ENCODE assay signal across 26 mouse cellular contexts in genomic region chr3:4763076-4763475, GRCm38 (mm10).
DNase-seq lines count a peak whose midpoint lies in the region; ATAC-seq lines count a peak whose summit lies in the region.
"Had no signal": no experiment of that assay in that cellular context is flagged by ENCODE, and none has a peak within 500 bp of the region (broad histone marks: within the 10 kb centered on the region; RNA-seq: fewer than 3 reads in every experiment).

No protein-coding gene starts in this region.

- ATAC-seq in kidney, embryonic 14.5 days (ENCODE audit: low FRiP score, low TSS enrichment) = no peak
- ATAC-seq: activated CD4-positive, CD25-positive, alpha-beta regulatory T cell, adult 4 months; forebrain, embryonic 14.5 days; forebrain, postnatal 0 days; hindbrain, embryonic 16.5 days; intestine, embryonic 15.5 days had no signal

- DNase-seq in adrenal gland, adult (ENCODE audit: inconsistent age in 2 of 2, low spot score in 1 of 2) = peak; percentile 8 to 66
- no peak for DNase-seq in adrenal gland, postnatal 4 days (ENCODE audit: low spot score in 2 of 2)
- DNase-seq in 3T3-L1 (ENCODE audit: low read depth, low spot score) = peak; percentile 72
- DNase-seq in adrenal gland, adult 8-10 months = peak; percentile 25
- DNase-seq in adrenal gland, postnatal 36 days = peak; percentile 4 to 8
- DNase-seq in layer of hippocampus, postnatal 10 days (ENCODE audit: low spot score in 2 of 2) = no peak
- DNase-seq: B cell, adult 2 months; cerebellum, adult 11 months; cerebellum, adult 2 months; cerebellum, adult 9-11 months; cerebellum, postnatal 25 days; forebrain, postnatal 0 days; gastrocnemius, adult 2 months; gastrocnemius, postnatal 14 days; heart, adult 11 months had no signal

- no peak overlapping the region for H3K4me2 ChIP-seq in kidney, embryonic 14.5 days (replicated peaks; ENCODE audit: low read depth, low read length)
- H3K4me2 ChIP-seq: embryonic facial prominence, embryonic 12.5 days; embryonic facial prominence, embryonic 15.5 days; heart, embryonic 11.5 days; hindbrain, embryonic 13.5 days; intestine, embryonic 15.5 days had no signal

- no peak overlapping the region for H3K27ac ChIP-seq in kidney, embryonic 14.5 days (ENCODE audit: low read depth, low read length)
- H3K27ac ChIP-seq: embryonic facial prominence, embryonic 12.5 days; embryonic facial prominence, embryonic 15.5 days; gastrocnemius, adult 2 months; hindbrain, embryonic 13.5 days; intestine, embryonic 15.5 days had no signal

- no peaks in the 10 kb centered on the region for H3K36me3 ChIP-seq in kidney, embryonic 14.5 days (ENCODE audit: control insufficient read depth, insufficient read depth, low read length)
- H3K36me3 ChIP-seq: embryonic facial prominence, embryonic 12.5 days; embryonic facial prominence, embryonic 15.5 days; G1E; hindbrain, embryonic 13.5 days; intestine, embryonic 15.5 days had no signal

- no peak overlapping the region for H3K9ac ChIP-seq in kidney, embryonic 14.5 days (ENCODE audit: low read depth, low read length)
- H3K9ac ChIP-seq: embryonic facial prominence, embryonic 12.5 days; embryonic facial prominence, embryonic 15.5 days; forebrain, postnatal 0 days; hindbrain, embryonic 13.5 days; intestine, embryonic 15.5 days had no signal

- WGBS in kidney, embryonic 14.5 days = 87% methylated on average over 2 of the region's 2 CpGs

- H3K4me1 ChIP-seq in kidney, embryonic 14.5 days (ENCODE audit: control insufficient read depth, insufficient read depth, low read length) = no peaks in the 10 kb centered on the region
- H3K4me1 ChIP-seq: embryonic facial prominence, embryonic 12.5 days; embryonic facial prominence, embryonic 15.5 days; hindbrain, embryonic 13.5 days; intestine, embryonic 15.5 days had no signal

- H3K9me3 ChIP-seq in kidney, embryonic 14.5 days (ENCODE audit: control insufficient read depth, low read length) = no peaks in the 10 kb centered on the region
- H3K9me3 ChIP-seq: embryonic facial prominence, embryonic 12.5 days; embryonic facial prominence, embryonic 15.5 days; G1E; hindbrain, embryonic 13.5 days; intestine, embryonic 15.5 days had no signal

- no peak overlapping the region for H3K4me3 ChIP-seq in kidney, embryonic 14.5 days (ENCODE audit: low read length)
- H3K4me3 ChIP-seq: embryonic facial prominence, embryonic 12.5 days; embryonic facial prominence, embryonic 15.5 days; gastrocnemius, adult 2 months; hindbrain, embryonic 13.5 days; intestine, embryonic 15.5 days had no signal

- no peaks in the 10 kb centered on the region for H3K27me3 ChIP-seq in kidney, embryonic 14.5 days (ENCODE audit: control insufficient read depth, insufficient read depth, low read length)
- H3K27me3 ChIP-seq: CH12.LX; embryonic facial prominence, embryonic 12.5 days; embryonic facial prominence, embryonic 15.5 days; hindbrain, embryonic 13.5 days; intestine, embryonic 15.5 days had no signal

Comparison
In these comparisons a context has a peak if more than half of its experiments do, and no peak if none do; other contexts are left out.
1. DNase-seq: peak in adrenal gland, adult (2 of 2), 3T3-L1 (single experiment), adrenal gland, adult 8-10 months (single experiment) and adrenal gland, postnatal 36 days (2 of 2); none in adrenal gland, postnatal 4 days (0 of 2) and layer of hippocampus, postnatal 10 days (0 of 2).